Mouse (Mus musculus): ENCODE measurements around the gene Trim41.

DNA sequence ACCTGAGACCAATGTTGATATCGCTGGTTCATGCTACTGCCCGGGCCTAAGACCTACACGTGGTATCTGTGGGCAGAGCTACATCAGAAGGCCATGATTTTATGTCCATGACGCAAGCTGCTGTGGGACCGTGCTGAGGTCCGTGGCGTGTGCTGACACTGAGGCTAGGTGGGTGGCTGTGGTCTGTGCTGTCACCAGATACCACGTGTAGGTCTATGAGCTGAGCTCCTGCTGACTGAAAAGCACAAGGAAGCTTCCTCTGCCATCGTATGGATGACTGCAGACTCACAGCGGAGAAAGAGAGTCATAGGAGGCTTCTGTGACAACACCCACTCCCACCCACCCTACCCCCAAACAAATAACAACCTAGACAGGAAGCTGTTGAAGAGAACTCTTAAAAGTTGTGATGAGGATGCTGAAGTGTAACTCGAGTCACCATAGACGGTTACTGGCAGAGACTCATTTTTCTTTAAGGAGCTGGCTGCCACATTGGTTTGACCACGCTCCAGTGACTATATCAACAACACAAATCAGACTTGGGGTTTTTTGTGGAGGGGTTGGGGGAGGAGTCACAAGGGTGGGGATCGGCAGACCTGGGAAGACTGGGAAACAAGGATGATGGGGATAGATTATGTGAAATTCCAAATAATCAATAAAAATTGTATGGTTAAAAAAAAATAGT is 49.8 kb downstream of the Trim41 start:
- TF ChIP-seq EP300 (IDR thresholded peaks at IDR 0.05; ENCODE audit: low read depth) (no peak), CTCF (IDR thresholded peaks at IDR 0.05; ENCODE audit: low read depth) (no peak)

Data from heart, postnatal 0 days (tissue).